Mouse (Mus musculus) bone marrow, adult 2 months (tissue): ENCODE data around the gene Akap12.

Experiments used
- CTCF ChIP-seq: fragments of 200-500 bp; IDR thresholded peaks from 2 replicates; pipeline ENCODE4 v1.5.1; 2011; ENCODE audit warnings: low read length, control low read depth; ENCODE audit not compliant: control insufficient read depth, insufficient read depth
- POLR2A ChIP-seq: fragments of 200-500 bp; IDR thresholded peaks from 2 replicates; pipeline ENCODE4 v1.6.1; 2011; ENCODE audit warnings: low read depth, mild to moderate bottlenecking, control low read depth, low read length, borderline replicate concordance; ENCODE audit not compliant: control insufficient read depth

DNA sequence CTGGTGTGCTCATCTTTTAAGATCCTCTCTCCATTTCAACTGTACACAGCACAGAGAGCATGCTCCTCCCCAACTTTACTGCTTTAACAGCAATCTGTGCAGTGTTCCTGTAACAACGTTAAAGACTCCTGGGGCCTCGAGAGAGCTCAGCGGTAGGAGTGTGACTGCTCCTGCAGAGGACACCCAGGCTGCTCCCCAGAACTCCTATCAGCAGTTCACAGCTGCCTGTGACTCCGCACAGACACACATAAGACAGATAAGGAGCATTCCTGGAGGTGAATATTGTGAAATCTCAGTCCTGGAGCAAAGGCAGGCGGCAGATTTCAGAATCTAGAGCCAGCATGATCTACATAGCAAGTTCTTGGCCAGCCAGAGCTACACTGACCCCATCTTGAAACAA is 139.3 kb downstream of the Akap12 start:
- TF ChIP-seq POLR2A: no peak
- no peak for TF ChIP-seq CTCF
